Mouse (Mus musculus) limb, embryonic 10.5 days (tissue): ENCODE measurements around the gene Rpp40. TPM values are rescaled to one million over a fixed set of nuclear protein-coding genes. Genes with fewer than 3 reads are reported as not detected.

Experiments
- DNase-seq: peaks from one replicate; pipeline ENCODE4 v3.0.0-alpha.2; 2017; ENCODE audit warnings: low spot score
- H3K27ac ChIP-seq: fragments of 300-500 bp; sonication (generic); 2 replicates; pipeline ENCODE4 v1.5.1; 2016; ENCODE audit warnings: mild to moderate bottlenecking
- H3K27me3 ChIP-seq: fragments of 300-500 bp; sonication (generic); 2 replicates; pipeline ENCODE4 v1.6.1; 2016; ENCODE audit warnings: low read depth, mild to moderate bottlenecking; ENCODE audit not compliant: poor library complexity, severe bottlenecking
- H3K36me3 ChIP-seq: fragments of 300-500 bp; sonication (generic); 2 replicates; pipeline ENCODE4 v1.6.1; 2016; ENCODE audit warnings: mild to moderate bottlenecking, moderate library complexity
- H3K4me1 ChIP-seq: fragments of 300-500 bp; sonication (generic); 2 replicates; pipeline ENCODE4 v1.6.1; 2016
- H3K4me3 ChIP-seq: fragments of 300-500 bp; sonication (generic); 2 replicates; pipeline ENCODE4 v1.5.1; 2016; ENCODE audit warnings: mild to moderate bottlenecking, moderate library complexity
- H3K9me3 ChIP-seq: fragments of 300-500 bp; sonication (generic); replicated peaks from 2 replicates; pipeline ENCODE4 v1.6.1; 2016; ENCODE audit warnings: mild to moderate bottlenecking
- WGBS: fragments of 180-500 bp; shearing (Covaris S2); methylation state at CpG from one replicate; pipeline ENCODE4 v1.1.7; 2016; 5-methylcytosine and 5-hydroxymethylcytosine counted together
- polyA plus RNA-seq: library from polyadenylated mRNA; unstranded; fragments of >200 nt; fragmentation: Nextera tagmentation; extraction: Ambion mirVana; gene quantifications from 2 replicates; pipeline ENCODE4 v1.2.1, GENCODE M21; 2016

Rpp40 gene
- 26.4 and 29.5 TPM in 2 replicates for polyA plus RNA-seq

GRCm38 (mm10) chr13:35905879-35906481, at the start of gene Rpp40:
TSS of gene Rpp40 (minus strand) at chr13:35906359.
- Histone ChIP-seq H3K27me3 (no peaks in the 10 kb centered on the region), H3K4me1 (peaks cover 8% of the 10 kb centered on the region; the same call in 1 of the 2 replicates), H3K9me3 (no peaks in the 10 kb centered on the region), H3K27ac (peak within 1 kb of the TSS; percentile 81), H3K36me3 (0 out of 2 replicates have a peak, but pooled peaks cover under 1% of the 10 kb centered on the region), H3K4me3 (peak within 1 kb of the TSS; percentile 73)
- under 1% methylated on average over 35 of the region's 35 CpGs for WGBS
- peak; percentile 91 for DNase-seq

- Histone ChIP-seq H3K27ac (no peak overlapping the region), H3K9me3 (no peaks in the 10 kb centered on the region), H3K36me3 (no peaks in the 10 kb centered on the region), H3K4me1 (no peaks in the 10 kb centered on the region), H3K4me3 (no peak overlapping the region), H3K27me3 (no peaks in the 10 kb centered on the region)
- 83% methylated on average over 17 of the region's 17 CpGs for WGBS
- DNase-seq = no peak
Measured at GRCm38 (mm10) chr13:35949814-35950455, 43.8 kb upstream of the Rpp40 start.

GRCm38 (mm10) chr13:35947354-35948000, 41.3 kb upstream of the Rpp40 start:
- H3K4me1 ChIP-seq = no peaks in the 10 kb centered on the region
- no peak overlapping the region for H3K4me3 ChIP-seq
- 28% methylated on average over 14 of the region's 14 CpGs for WGBS
- H3K36me3 ChIP-seq = no peaks in the 10 kb centered on the region
- peak; percentile 87 for DNase-seq
- H3K9me3 ChIP-seq = no peaks in the 10 kb centered on the region
- H3K27ac ChIP-seq = no peak overlapping the region
- no peaks in the 10 kb centered on the region for H3K27me3 ChIP-seq

GRCm38 (mm10) chr13:35946659-35947353, 40.6 kb upstream of the Rpp40 start:
- no peak overlapping the region for H3K4me3 ChIP-seq
- no peaks in the 10 kb centered on the region for H3K9me3 ChIP-seq
- no peaks in the 10 kb centered on the region for H3K27me3 ChIP-seq
- no peaks in the 10 kb centered on the region for H3K4me1 ChIP-seq
- no peak for DNase-seq
- H3K27ac ChIP-seq = no peak overlapping the region
- WGBS = 73% methylated on average over 20 of the region's 20 CpGs
- no peaks in the 10 kb centered on the region for H3K36me3 ChIP-seq

- WGBS = 78% methylated on average over 5 of the region's 5 CpGs
- H3K4me3 ChIP-seq = no peak overlapping the region
- DNase-seq = no peak
Measured at GRCm38 (mm10) chr13:35940934-35941333, 34.8 kb upstream of the Rpp40 start.

GRCm38 (mm10) chr13:35939871-35940665, 33.9 kb upstream of the Rpp40 start:
- Histone ChIP-seq H3K27ac (no peak overlapping the region), H3K9me3 (no peaks in the 10 kb centered on the region), H3K27me3 (no peaks in the 10 kb centered on the region), H3K4me1 (peaks cover 3% of the 10 kb centered on the region; the same call in 1 of the 2 replicates), H3K36me3 (no peaks in the 10 kb centered on the region), H3K4me3 (no peak overlapping the region)
- 63% methylated on average over 18 of the region's 18 CpGs for WGBS
- no peak for DNase-seq

More at GRCm38 (mm10) chr13:35940934-35941333, 34.8 kb upstream of the Rpp40 start:
- H3K36me3 ChIP-seq = no peaks in the 10 kb centered on the region
- H3K27ac ChIP-seq = no peak overlapping the region
- no peaks in the 10 kb centered on the region for H3K27me3 ChIP-seq
- H3K9me3 ChIP-seq = no peaks in the 10 kb centered on the region
- H3K4me1 ChIP-seq = peaks cover 3% of the 10 kb centered on the region; the same call in 1 of the 2 replicates

- WGBS = 84% methylated on average over 2 of the region's 2 CpGs
- no peak for DNase-seq
- H3K9me3 ChIP-seq = no peaks in the 10 kb centered on the region
- H3K36me3 ChIP-seq = no peaks in the 10 kb centered on the region
- H3K4me3 ChIP-seq = no peak overlapping the region
- H3K27me3 ChIP-seq = no peaks in the 10 kb centered on the region
- H3K4me1 ChIP-seq = peaks cover 3% of the 10 kb centered on the region; the same call in 1 of the 2 replicates
- H3K27ac ChIP-seq = no peak overlapping the region
Measured at GRCm38 (mm10) chr13:35937991-35938390, 31.8 kb upstream of the Rpp40 start.

- 95% methylated on average over 1 of the region's 1 CpGs for WGBS
- no peaks in the 10 kb centered on the region for H3K36me3 ChIP-seq
- no peaks in the 10 kb centered on the region for H3K27me3 ChIP-seq
- DNase-seq = no peak
- no peak overlapping the region for H3K4me3 ChIP-seq
- no peaks in the 10 kb centered on the region; the same call in 1 of the 2 replicates for H3K4me1 ChIP-seq
- no peak overlapping the region for H3K27ac ChIP-seq
- H3K9me3 ChIP-seq = no peaks in the 10 kb centered on the region
Measured at GRCm38 (mm10) chr13:35911476-35911875, 5.3 kb upstream of the Rpp40 start.

- Histone ChIP-seq H3K9me3 (no peaks in the 10 kb centered on the region), H3K27me3 (no peaks in the 10 kb centered on the region), H3K4me3 (peak overlapping the region; percentile 73), H3K27ac (peak overlapping the region; percentile 81), H3K36me3 (0 out of 2 replicates have a peak, but pooled peaks cover 3% of the 10 kb centered on the region), H3K4me1 (peaks cover 8% of the 10 kb centered on the region; the same call in 1 of the 2 replicates)
- WGBS = 3% methylated on average over 13 of the region's 13 CpGs
- peak; percentile 31 for DNase-seq
Measured at GRCm38 (mm10) chr13:35905378-35905777, 781 bp downstream of the Rpp40 start.

GRCm38 (mm10) chr13:35892866-35893265, 13.3 kb downstream of the Rpp40 start:
- WGBS = 91% methylated on average over 3 of the region's 3 CpGs
- Histone ChIP-seq H3K9me3 (no peaks in the 10 kb centered on the region), H3K4me3 (no peak overlapping the region), H3K4me1 (no peaks in the 10 kb centered on the region), H3K27ac (no peak overlapping the region), H3K27me3 (no peaks in the 10 kb centered on the region), H3K36me3 (peaks cover 19% of the 10 kb centered on the region)
- DNase-seq = no peak

GRCm38 (mm10) chr13:35886121-35886725, 19.9 kb downstream of the Rpp40 start:
- Histone ChIP-seq H3K9me3 (no peaks in the 10 kb centered on the region), H3K27me3 (no peaks in the 10 kb centered on the region), H3K27ac (no peak overlapping the region), H3K4me3 (no peak overlapping the region), H3K4me1 (peaks cover 17% of the 10 kb centered on the region), H3K36me3 (no peaks in the 10 kb centered on the region)
- DNase-seq = peak; percentile 59
- 43% methylated on average over 15 of the region's 15 CpGs for WGBS
